9 mouse cellular contexts compared by ENCODE assay signal in genomic region chr16:59474788-59475187, GRCm38 (mm10). TPM values are rescaled to one million over a fixed set of nuclear protein-coding genes. Genes with fewer than 3 reads are reported as not detected.
DNase-seq lines count a peak whose midpoint lies in the region; ATAC-seq and TF ChIP-seq lines count a peak whose summit lies in the region.
"Had no signal": no experiment of that assay in that cellular context is flagged by ENCODE, and none has a peak within 500 bp of the region (broad histone marks: within the 10 kb centered on the region; RNA-seq: fewer than 3 reads in every experiment).

No protein-coding gene starts in this region.

- ATAC-seq in cerebellum, adult (ENCODE audit: insufficient number of reproducible peaks, low FRiP score, low TSS enrichment), result no peak

- H3K4me1 ChIP-seq in cerebellum, adult 2 months (ENCODE audit: control insufficient read depth, insufficient read depth, low read length), result no peaks in the 10 kb centered on the region
- H3K4me1 ChIP-seq in spleen, adult 2 months (ENCODE audit: control insufficient read depth, insufficient read depth, insufficient read length), result peaks cover 6% of the 10 kb centered on the region

- H3K27ac ChIP-seq in cerebellum, adult 2 months (ENCODE audit: insufficient read depth, low read length), result no peak overlapping the region
- no peak overlapping the region for H3K27ac ChIP-seq in spleen, adult 2 months (ENCODE audit: insufficient read depth, low read length)
- H3K27ac ChIP-seq: limb, embryonic 12.5 days had no signal

- no peak for TF ChIP-seq POLR2A in cerebellum, adult 2 months (IDR thresholded peaks at IDR 0.05; ENCODE audit: borderline replicate concordance, insufficient read depth, low read length)
- TF ChIP-seq POLR2A in spleen, adult 2 months (IDR thresholded peaks at IDR 0.05; ENCODE audit: low read depth, low read length), result no peak

- peak; percentile 57; the same call in 1 of the 2 replicates for TF ChIP-seq CTCF in cerebellum, adult 2 months (IDR thresholded peaks at IDR 0.05; ENCODE audit: borderline replicate concordance, insufficient read depth, low read depth, low read length)
- TF ChIP-seq CTCF in spleen, adult 2 months (IDR thresholded peaks at IDR 0.05; ENCODE audit: extremely low read depth, insufficient read depth, insufficient read length, insufficient replicate concordance), result peak; percentile 69; the same call in 1 of the 2 replicates

- H3K4me3 ChIP-seq in cerebellum, adult 2 months (replicated peaks; ENCODE audit: insufficient read depth, low read depth, low read length), result no peak overlapping the region
- no peak overlapping the region for H3K4me3 ChIP-seq in spleen, adult 2 months (ENCODE audit: extremely low read depth, insufficient read depth, insufficient read length)
- H3K4me3 ChIP-seq: limb, embryonic 12.5 days had no signal

- 17% methylated on average over 1 of the region's 1 CpGs for WGBS in cerebellum, adult 2 months
- 27% methylated on average over 1 of the region's 1 CpGs for WGBS in spleen, adult 2 months

- H3K27me3 ChIP-seq in cerebellum, adult 2 months (ENCODE audit: control insufficient read depth, insufficient read depth, low read length), result no peaks in the 10 kb centered on the region
- no peaks in the 10 kb centered on the region for H3K27me3 ChIP-seq in spleen, adult 2 months (ENCODE audit: control insufficient read depth, insufficient read depth, low read length)
- H3K27me3 ChIP-seq: limb, embryonic 12.5 days had no signal

- peaks cover 12% of the 10 kb centered on the region for H3K36me3 ChIP-seq in spleen, adult 2 months (ENCODE audit: control insufficient read depth, insufficient read depth, low read length)

- peak; percentile 18 to 29 for DNase-seq in cerebellum, adult 2 months
- DNase-seq in CD4-positive helper T cell, adult 2 months (ENCODE audit: low read depth, low spot score), result peak; percentile 69
- DNase-seq in adrenal gland, postnatal 36 days, result peak; percentile 65 to 75
- peak; percentile 33 to 43 for DNase-seq in frontal cortex, postnatal 25 days (ENCODE audit: low spot score in 2 of 2)
- DNase-seq in kidney, postnatal 4 days, result peak; percentile 87 to 88
- peak; percentile 81 for DNase-seq in lung, postnatal 10 days
- peak in 1 of 2 experiments; percentile 62 for DNase-seq in spleen, adult 2 months (ENCODE audit: low read depth in 1 of 2, low spot score in 2 of 2)

RNA-seq across cellular contexts. Expression of gene Riox2, which starts 3.2 kb away (rescaled TPM):
- 5.2 and 5.5 TPM in 2 replicates for polyA plus RNA-seq in cerebellum, adult 2 months (2012; rRNA removed)
- total RNA-seq in adrenal gland, postnatal 36 days (2021), result 10 to 100 TPM; 23.9 to 26.1 TPM
- 6.0 and 8.2 TPM in 2 replicates for polyA plus RNA-seq in spleen, adult 2 months (2012; rRNA removed)
